Mouse (Mus musculus) layer of hippocampus, adult 2 months (tissue): ENCODE results near the gene Adrb1. TPM values are rescaled to one million over a fixed set of nuclear protein-coding genes. Genes with fewer than 3 reads are reported as not detected.

Experiments
- DNase-seq, 2 experiments: peaks; one replicate each; pipeline ENCODE4 v3.0.0; 2022; ENCODE audit warnings: low spot score in 2 of 2
- H3K27ac ChIP-seq: fragments of 200-600 bp; 2 replicates; pipeline ENCODE4 v1.8.1; 2022
- H3K4me3 ChIP-seq: fragments of 200-600 bp; 2 replicates; pipeline ENCODE4 v1.8.1; 2022; ENCODE audit warnings: mild to moderate bottlenecking
- CTCF ChIP-seq: fragments of 200-600 bp; conservative IDR thresholded peaks from 2 replicates; pipeline ENCODE4 v1.8.1; 2022; ENCODE audit warnings: antibody characterized with exemption, mild to moderate bottlenecking, moderate library complexity
- long read RNA-seq, 2 experiments: library from polyadenylated mRNA; stranded (forward); transcript quantifications; one replicate each; pipeline ENCODE4 v2.0.0; 2021; ENCODE audit warnings: borderline mapping rate in 2 of 2
- total RNA-seq, 2 experiments: library from RNA; stranded (reverse); gene quantifications; 2 replicates each; pipeline ENCODE4 v1.2.3; 2021

Adrb1 gene
- 10 to 100 TPM; 17.7 to 21.4 TPM for total RNA-seq
- long read RNA-seq, experiment 1, transcript Adrb1-201 (1 exons, 2,952 nt): major isoform, 22 of 22 reads
- long read RNA-seq, experiment 1, partial matches to known transcripts: 0 of 22 reads
- long read RNA-seq, experiment 1, other reads (novel, unspliced or antisense): 0 of 22 reads
- long read RNA-seq, experiment 2, transcript Adrb1-201 (1 exons, 2,952 nt): major isoform, 32 of 32 reads
- long read RNA-seq, experiment 2, partial matches to known transcripts: 0 of 32 reads
- long read RNA-seq, experiment 2, other reads (novel, unspliced or antisense): 0 of 32 reads

GRCm38 (mm10) chr19:56721387-56722211 lies at the start of gene Adrb1:
Adrb1 (plus strand) TSS chr19:56722199.
- DNase-seq: peak; percentile 77 to 83
- H3K4me3 ChIP-seq: peak within 1 kb of the TSS; percentile 73
- peak; percentile 30 for TF ChIP-seq CTCF
- H3K27ac ChIP-seq: peak within 1 kb of the TSS; percentile 96

- H3K4me3 ChIP-seq: no peak overlapping the region
- TF ChIP-seq CTCF: no peak
- H3K27ac ChIP-seq: no peak overlapping the region
- no peak for DNase-seq
These were observed 46.3 kb upstream of the Adrb1 start for GRCm38 (mm10) chr19:56675690-56676089.

- no peak for TF ChIP-seq CTCF
- Histone ChIP-seq H3K4me3 (no peak overlapping the region), H3K27ac (no peak overlapping the region)
- DNase-seq: no peak
These were observed 45.5 kb upstream of the Adrb1 start for GRCm38 (mm10) chr19:56676506-56676905.

GRCm38 (mm10) chr19:56677611-56678010 lies 44.4 kb upstream of the Adrb1 start:
- Histone ChIP-seq H3K4me3 (no peak overlapping the region), H3K27ac (peak overlapping the region; percentile 32; the same call in 1 of the 2 replicates)
- no peak for DNase-seq
- TF ChIP-seq CTCF: no peak

GRCm38 (mm10) chr19:56678516-56678915 lies 43.5 kb upstream of the Adrb1 start:
- no peak for TF ChIP-seq CTCF
- no peak for DNase-seq
- Histone ChIP-seq H3K27ac (no peak overlapping the region), H3K4me3 (no peak overlapping the region)

- DNase-seq: no peak
- Histone ChIP-seq H3K27ac (no peak overlapping the region), H3K4me3 (no peak overlapping the region)
- TF ChIP-seq CTCF: no peak
These were observed 42.6 kb upstream of the Adrb1 start for GRCm38 (mm10) chr19:56679213-56679965.

- DNase-seq: no peak
- no peak for TF ChIP-seq CTCF
- no peak overlapping the region for H3K27ac ChIP-seq
- no peak overlapping the region for H3K4me3 ChIP-seq
These were observed 42.0 kb upstream of the Adrb1 start for GRCm38 (mm10) chr19:56679992-56680391.

- H3K27ac ChIP-seq: no peak overlapping the region
- no peak for DNase-seq
- no peak for TF ChIP-seq CTCF
- H3K4me3 ChIP-seq: no peak overlapping the region
These were observed 39.7 kb upstream of the Adrb1 start for GRCm38 (mm10) chr19:56682297-56682696.

GRCm38 (mm10) chr19:56682843-56683242 lies 39.2 kb upstream of the Adrb1 start:
- no peak overlapping the region for H3K4me3 ChIP-seq
- H3K27ac ChIP-seq: no peak overlapping the region
- no peak for TF ChIP-seq CTCF
- DNase-seq: no peak

GRCm38 (mm10) chr19:56685515-56685914 lies 36.5 kb upstream of the Adrb1 start:
- H3K27ac ChIP-seq: no peak overlapping the region
- no peak overlapping the region for H3K4me3 ChIP-seq
- no peak for DNase-seq
- no peak for TF ChIP-seq CTCF

- no peak for DNase-seq
- H3K4me3 ChIP-seq: no peak overlapping the region
- no peak for TF ChIP-seq CTCF
- no peak overlapping the region for H3K27ac ChIP-seq
These were observed 35.8 kb upstream of the Adrb1 start for GRCm38 (mm10) chr19:56686218-56686617.

- no peak for TF ChIP-seq CTCF
- H3K4me3 ChIP-seq: no peak overlapping the region
These were observed 34.9 kb upstream of the Adrb1 start for GRCm38 (mm10) chr19:56687026-56687635.

More at GRCm38 (mm10) chr19:56687026-56687635, 34.9 kb upstream of the Adrb1 start:
- DNase-seq: no peak
- no peak overlapping the region for H3K27ac ChIP-seq
